Mouse (Mus musculus): Measurements from ENCODE around the gene Gm21293. TPM values are rescaled to one million over a fixed set of nuclear protein-coding genes. Genes with fewer than 3 reads are reported as not detected.

The Gm21293 gene
- polyA plus RNA-seq, 1 experiment from 2014 or later, result not detected

Other genes with a start within 250 kb of the Gm21293 start
- not detected in 2 replicates for gene Gm6763, start 8.5 kb downstream of the Gm21293 start, polyA plus RNA-seq (2015; fragmentation: Nextera tagmentation; extraction: Ambion mirVana)
- not detected in 2 replicates for gene Gm8764, start 17.0 kb downstream of the Gm21293 start, polyA plus RNA-seq (2015; fragmentation: Nextera tagmentation; extraction: Ambion mirVana)
- gene Gm21304, start 25.5 kb downstream of the Gm21293 start, polyA plus RNA-seq (2015; fragmentation: Nextera tagmentation; extraction: Ambion mirVana), result not detected in 2 replicates
- not detected in 2 replicates for gene Gm21312, start 34.0 kb downstream of the Gm21293 start, polyA plus RNA-seq (2015; fragmentation: Nextera tagmentation; extraction: Ambion mirVana)
- not detected in 2 replicates for gene Gm20765, start 42.5 kb downstream of the Gm21293 start, polyA plus RNA-seq (2015; fragmentation: Nextera tagmentation; extraction: Ambion mirVana)
- not detected in 2 replicates for gene Gm4340, start 51.1 kb downstream of the Gm21293 start, polyA plus RNA-seq (2015; fragmentation: Nextera tagmentation; extraction: Ambion mirVana)